Mouse (Mus musculus): ENCODE measurements around the gene Ccnf. TPM values are rescaled to one million over a fixed set of nuclear protein-coding genes. Genes with fewer than 3 reads are reported as not detected.
A peak's percentile ranks its signal among the peaks of the same experiment; 100 is the strongest.

The Ccnf gene
- polyA plus RNA-seq, 1 experiment from 2014 or later, result 49.4 TPM

GRCm38 (mm10) chr17:24201092-24201491, 50.2 kb downstream of the Ccnf start:
- H3K27ac ChIP-seq (ENCODE audit: poor library complexity, severe bottlenecking), result no peak overlapping the region
- WGBS, result 77% methylated on average over 4 of the region's 4 CpGs
- H3K4me1 ChIP-seq (replicated peaks), result peaks cover 65% of the 10 kb centered on the region
- no peak overlapping the region for H3K4me3 ChIP-seq
- no peak overlapping the region for H3K9ac ChIP-seq
- no peaks in the 10 kb centered on the region for H3K27me3 ChIP-seq (replicated peaks)
- no peaks in the 10 kb centered on the region for H3K36me3 ChIP-seq
- no peak overlapping the region for H3K4me2 ChIP-seq
- no peak for ATAC-seq (ENCODE audit: insufficient number of reproducible peaks, low FRiP score)
- H3K9me3 ChIP-seq (replicated peaks), result no peaks in the 10 kb centered on the region

GRCm38 (mm10) chr17:24199741-24200140, 51.5 kb downstream of the Ccnf start:
- Histone ChIP-seq H3K4me3 (no peak overlapping the region), H3K27ac (ENCODE audit: poor library complexity, severe bottlenecking) (no peak overlapping the region), H3K9me3 (replicated peaks) (no peaks in the 10 kb centered on the region), H3K36me3 (no peaks in the 10 kb centered on the region), H3K4me2 (no peak overlapping the region), H3K27me3 (replicated peaks) (no peaks in the 10 kb centered on the region), H3K9ac (no peak overlapping the region), H3K4me1 (replicated peaks) (peaks cover 67% of the 10 kb centered on the region)
- 32% methylated on average over 4 of the region's 4 CpGs for WGBS
- ATAC-seq (ENCODE audit: insufficient number of reproducible peaks, low FRiP score), result no peak

- H3K27ac ChIP-seq (ENCODE audit: poor library complexity, severe bottlenecking), result no peak overlapping the region
- H3K27me3 ChIP-seq (replicated peaks), result no peaks in the 10 kb centered on the region
- H3K4me3 ChIP-seq, result no peak overlapping the region
- H3K9me3 ChIP-seq (replicated peaks), result no peaks in the 10 kb centered on the region
- H3K4me2 ChIP-seq, result no peak overlapping the region
- H3K36me3 ChIP-seq, result no peaks in the 10 kb centered on the region
- 77% methylated on average over 4 of the region's 4 CpGs for WGBS
- peaks cover 67% of the 10 kb centered on the region for H3K4me1 ChIP-seq (replicated peaks)
- no peak overlapping the region for H3K9ac ChIP-seq
- no peak for ATAC-seq (ENCODE audit: insufficient number of reproducible peaks, low FRiP score)
Measured at GRCm38 (mm10) chr17:24199252-24199651, 52.0 kb downstream of the Ccnf start.

- Histone ChIP-seq H3K27ac (ENCODE audit: poor library complexity, severe bottlenecking) (no peak overlapping the region), H3K27me3 (replicated peaks) (no peaks in the 10 kb centered on the region), H3K4me3 (no peak overlapping the region), H3K9ac (no peak overlapping the region), H3K4me1 (replicated peaks) (peaks cover 59% of the 10 kb centered on the region), H3K9me3 (replicated peaks) (no peaks in the 10 kb centered on the region), H3K4me2 (no peak overlapping the region), H3K36me3 (no peaks in the 10 kb centered on the region)
- 35% methylated on average over 15 of the region's 15 CpGs for WGBS
- ATAC-seq (ENCODE audit: insufficient number of reproducible peaks, low FRiP score), result peak; percentile 34
Measured at GRCm38 (mm10) chr17:24197032-24197824, 54.1 kb downstream of the Ccnf start.

- WGBS, result 74% methylated on average over 2 of the region's 2 CpGs
- Histone ChIP-seq H3K4me1 (replicated peaks) (peaks cover 68% of the 10 kb centered on the region), H3K4me2 (no peak overlapping the region)
Measured at GRCm38 (mm10) chr17:24195349-24195748, 55.9 kb downstream of the Ccnf start.

GRCm38 (mm10) chr17:24193769-24194168, 57.5 kb downstream of the Ccnf start:
- Histone ChIP-seq H3K9me3 (replicated peaks) (no peaks in the 10 kb centered on the region), H3K36me3 (peaks cover 3% of the 10 kb centered on the region; the same call in 1 of the 2 replicates), H3K27me3 (replicated peaks) (no peaks in the 10 kb centered on the region), H3K4me2 (no peak overlapping the region), H3K27ac (ENCODE audit: poor library complexity, severe bottlenecking) (no peak overlapping the region), H3K4me1 (replicated peaks) (peaks cover 56% of the 10 kb centered on the region), H3K9ac (no peak overlapping the region), H3K4me3 (no peak overlapping the region)
- 49% methylated on average over 5 of the region's 5 CpGs for WGBS
- ATAC-seq (ENCODE audit: insufficient number of reproducible peaks, low FRiP score), result peak; percentile 56; the same call in 1 of the 2 replicates

More at GRCm38 (mm10) chr17:24195349-24195748, 55.9 kb downstream of the Ccnf start:
- ATAC-seq (ENCODE audit: insufficient number of reproducible peaks, low FRiP score), result no peak
- Histone ChIP-seq H3K27me3 (replicated peaks) (no peaks in the 10 kb centered on the region), H3K9ac (no peak overlapping the region), H3K27ac (ENCODE audit: poor library complexity, severe bottlenecking) (0 out of 2 replicates have a peak overlapping the region, but pooled peaks have one; percentile 13), H3K9me3 (replicated peaks) (no peaks in the 10 kb centered on the region), H3K4me3 (no peak overlapping the region), H3K36me3 (no peaks in the 10 kb centered on the region)

- Histone ChIP-seq H3K27me3 (replicated peaks) (no peaks in the 10 kb centered on the region), H3K27ac (ENCODE audit: poor library complexity, severe bottlenecking) (no peak overlapping the region), H3K4me1 (replicated peaks) (peaks cover 56% of the 10 kb centered on the region), H3K9me3 (replicated peaks) (no peaks in the 10 kb centered on the region), H3K36me3 (peaks cover 4% of the 10 kb centered on the region; the same call in 1 of the 2 replicates), H3K4me2 (no peak overlapping the region), H3K4me3 (no peak overlapping the region), H3K9ac (no peak overlapping the region)
- no peak for ATAC-seq (ENCODE audit: insufficient number of reproducible peaks, low FRiP score)
- 83% methylated on average over 8 of the region's 8 CpGs for WGBS
Measured at GRCm38 (mm10) chr17:24193268-24193667, 58.0 kb downstream of the Ccnf start.

GRCm38 (mm10) chr17:24192848-24193247, 58.4 kb downstream of the Ccnf start:
- Histone ChIP-seq H3K4me2 (no peak overlapping the region), H3K27ac (ENCODE audit: poor library complexity, severe bottlenecking) (no peak overlapping the region), H3K9ac (no peak overlapping the region), H3K4me3 (no peak overlapping the region), H3K27me3 (replicated peaks) (no peaks in the 10 kb centered on the region), H3K9me3 (replicated peaks) (no peaks in the 10 kb centered on the region), H3K36me3 (peaks cover 7% of the 10 kb centered on the region; the same call in 1 of the 2 replicates), H3K4me1 (replicated peaks) (peaks cover 52% of the 10 kb centered on the region)
- ATAC-seq (ENCODE audit: insufficient number of reproducible peaks, low FRiP score), result no peak
- WGBS, result 81% methylated on average over 8 of the region's 8 CpGs

- Histone ChIP-seq H3K4me3 (no peak overlapping the region), H3K9ac (no peak overlapping the region), H3K27ac (ENCODE audit: poor library complexity, severe bottlenecking) (no peak overlapping the region), H3K4me1 (replicated peaks) (peaks cover 39% of the 10 kb centered on the region), H3K9me3 (replicated peaks) (no peaks in the 10 kb centered on the region), H3K36me3 (peaks cover 10% of the 10 kb centered on the region; the same call in 1 of the 2 replicates), H3K4me2 (no peak overlapping the region), H3K27me3 (replicated peaks) (no peaks in the 10 kb centered on the region)
- WGBS, result 74% methylated on average over 4 of the region's 4 CpGs
- no peak for ATAC-seq (ENCODE audit: insufficient number of reproducible peaks, low FRiP score)
Measured at GRCm38 (mm10) chr17:24191481-24191880, 59.8 kb downstream of the Ccnf start.

GRCm38 (mm10) chr17:24190934-24191333, 60.4 kb downstream of the Ccnf start:
- WGBS, result 81% methylated on average over 2 of the region's 2 CpGs
- ATAC-seq (ENCODE audit: insufficient number of reproducible peaks, low FRiP score), result no peak
- peaks cover 33% of the 10 kb centered on the region for H3K4me1 ChIP-seq (replicated peaks)
- H3K27me3 ChIP-seq (replicated peaks), result no peaks in the 10 kb centered on the region
- no peaks in the 10 kb centered on the region for H3K9me3 ChIP-seq (replicated peaks)
- no peak overlapping the region for H3K9ac ChIP-seq
- no peak overlapping the region for H3K27ac ChIP-seq (ENCODE audit: poor library complexity, severe bottlenecking)
- H3K4me3 ChIP-seq, result no peak overlapping the region
- no peak overlapping the region for H3K4me2 ChIP-seq
- peaks cover 11% of the 10 kb centered on the region for H3K36me3 ChIP-seq

GRCm38 (mm10) chr17:24174259-24174658, 77.0 kb downstream of the Ccnf start:
- Histone ChIP-seq H3K4me1 (replicated peaks) (peaks cover 8% of the 10 kb centered on the region), H3K9me3 (replicated peaks) (no peaks in the 10 kb centered on the region), H3K9ac (no peak overlapping the region), H3K36me3 (no peaks in the 10 kb centered on the region), H3K27ac (ENCODE audit: poor library complexity, severe bottlenecking) (no peak overlapping the region), H3K4me3 (no peak overlapping the region), H3K27me3 (replicated peaks) (no peaks in the 10 kb centered on the region), H3K4me2 (no peak overlapping the region)
- no peak for ATAC-seq (ENCODE audit: insufficient number of reproducible peaks, low FRiP score)
- 69% methylated on average over 3 of the region's 3 CpGs for WGBS
